Mouse (Mus musculus) lung, embryonic 14.5 days (tissue): ENCODE results near the gene Ypel4. TPM values are rescaled to one million over a fixed set of nuclear protein-coding genes. Genes with fewer than 3 reads are reported as not detected.

Experiments
- ATAC-seq: fragments of 200-750 bp; cut with Nextera tagmentation; 2 replicates; pipeline ENCODE4 v1.8.0; 2017; ENCODE audit warnings: mild to moderate bottlenecking, moderate TSS enrichment, moderate library complexity; ENCODE audit not compliant: insufficient read depth
- DNase-seq: peaks from one replicate; pipeline ENCODE4 v3.0.0-alpha.2; 2015
- H3K27ac ChIP-seq: fragments of 300-500 bp; sonication (generic); 2 replicates; pipeline ENCODE4 v1.5.1; 2014; ENCODE audit warnings: low read depth, mild to moderate bottlenecking, moderate library complexity
- H3K27me3 ChIP-seq: fragments of 300-500 bp; sonication (generic); 2 replicates; pipeline ENCODE4 v1.6.1; 2014; ENCODE audit warnings: low read length, control low read depth; ENCODE audit not compliant: insufficient read depth
- H3K36me3 ChIP-seq: fragments of 300-500 bp; sonication (generic); 2 replicates; pipeline ENCODE4 v1.6.1; 2014; ENCODE audit warnings: control low read depth; ENCODE audit not compliant: insufficient read depth
- H3K4me1 ChIP-seq: fragments of 300-500 bp; sonication (generic); 2 replicates; pipeline ENCODE4 v1.6.1; 2014; ENCODE audit warnings: antibody characterized with exemption, control low read depth; ENCODE audit not compliant: insufficient read depth
- H3K4me2 ChIP-seq: fragments of 300-500 bp; sonication (generic); 2 replicates; pipeline ENCODE4 v1.6.1; 2014; ENCODE audit warnings: mild to moderate bottlenecking
- H3K4me3 ChIP-seq: fragments of 300-500 bp; sonication (generic); 2 replicates; pipeline ENCODE4 v1.5.1; 2014; ENCODE audit warnings: low read depth, low read length
- H3K9ac ChIP-seq: fragments of 300-500 bp; sonication (generic); 2 replicates; pipeline ENCODE4 v1.6.1; 2014
- H3K9me3 ChIP-seq: fragments of 300-500 bp; sonication (generic); 2 replicates; pipeline ENCODE4 v1.6.1; 2016; ENCODE audit warnings: low read depth, low read length, control low read depth
- CTCF ChIP-seq: IDR thresholded peaks from 2 replicates; pipeline ENCODE4 v1.5.1; 2016; ENCODE audit warnings: antibody characterized with exemption, low read depth
- WGBS: fragments of 180-500 bp; shearing (Covaris S2); extraction: QIAGEN DNeasy Blood & Tissue Kit; methylation state at CpG from one replicate; pipeline ENCODE4 v1.1.7; 2014; 5-methylcytosine and 5-hydroxymethylcytosine counted together
- microRNA counts: library from miRNA; unstranded; fragments of <30 nt; microRNA quantifications from one replicate; lab custom pipeline; 2016
- microRNA-seq: library from miRNA; unstranded; fragments of <30 nt; microRNA quantifications from one replicate; pipeline ENCODE4, GENCODE M21; 2016; ENCODE audit warnings: borderline number of aligned reads
- polyA plus RNA-seq: library from polyadenylated mRNA; unstranded; fragments of >200 nt; fragmentation: Nextera tagmentation; extraction: Ambion mirVana; gene quantifications from 2 replicates; pipeline ENCODE4 v1.2.1, GENCODE M21; 2014

Gene Ypel4
- polyA plus RNA-seq, 1 experiment from 2014 or later: 7.4 TPM

GRCm38 (mm10) chr2:84775241-84775640, 41.4 kb downstream of the Ypel4 start, which contains the start of gene Serping1:
Gene Serping1, minus strand, starts transcription at chr2:84775444.
- H3K4me2 ChIP-seq: peak within 1 kb of the TSS; percentile 61
- no peak for TF ChIP-seq CTCF
- H3K9ac ChIP-seq: peak within 1 kb of the TSS; percentile 36
- no peaks in the 10 kb centered on the region for H3K9me3 ChIP-seq
- WGBS: 42% methylated on average over 9 of the region's 9 CpGs
- H3K27ac ChIP-seq: peak within 1 kb of the TSS; percentile 86
- peak within 1 kb of the TSS; percentile 32 for H3K4me3 ChIP-seq
- 0 out of 2 replicates have a peak, but pooled peaks cover 5% of the 10 kb centered on the region for H3K4me1 ChIP-seq
- ATAC-seq (peak; percentile 73), DNase-seq (peak; percentile 50)
- no peaks in the 10 kb centered on the region for H3K27me3 ChIP-seq
- H3K36me3 ChIP-seq: no peaks in the 10 kb centered on the region

- no peaks in the 10 kb centered on the region for H3K27me3 ChIP-seq
- TF ChIP-seq CTCF: no peak
- no peak overlapping the region for H3K4me3 ChIP-seq
- H3K27ac ChIP-seq: peak overlapping the region; percentile 86; the same call in 1 of the 2 replicates
- DNase-seq (peak; percentile 60), ATAC-seq (no peak)
- peak overlapping the region; percentile 61 for H3K4me2 ChIP-seq
- no peaks in the 10 kb centered on the region for H3K9me3 ChIP-seq
- H3K9ac ChIP-seq: no peak overlapping the region
- 59% methylated on average over 6 of the region's 6 CpGs for WGBS
- H3K4me1 ChIP-seq: 0 out of 2 replicates have a peak, but pooled peaks cover 5% of the 10 kb centered on the region
- H3K36me3 ChIP-seq: no peaks in the 10 kb centered on the region
Measured at GRCm38 (mm10) chr2:84775665-84776064, 41.8 kb downstream of the Ypel4 start.

GRCm38 (mm10) chr2:84777706-84778105, 43.8 kb downstream of the Ypel4 start:
- peak; percentile 67 for DNase-seq
- Histone ChIP-seq H3K9me3 (no peaks in the 10 kb centered on the region), H3K27ac (no peak overlapping the region), H3K9ac (no peak overlapping the region), H3K4me1 (0 out of 2 replicates have a peak, but pooled peaks cover 5% of the 10 kb centered on the region), H3K4me2 (no peak overlapping the region), H3K36me3 (no peaks in the 10 kb centered on the region), H3K4me3 (no peak overlapping the region), H3K27me3 (no peaks in the 10 kb centered on the region)
- no peak for TF ChIP-seq CTCF
- ATAC-seq: no peak
- 41% methylated on average over 3 of the region's 3 CpGs for WGBS

- H3K27ac ChIP-seq: no peak overlapping the region
- 50% methylated on average over 6 of the region's 6 CpGs for whole genome bisulfite sequencing
- H3K4me1 ChIP-seq: 0 out of 2 replicates have a peak, but pooled peaks cover 5% of the 10 kb centered on the region
- ATAC-seq: no peak
- no peaks in the 10 kb centered on the region for H3K36me3 ChIP-seq
- no peak overlapping the region for H3K4me3 ChIP-seq
- H3K4me2 ChIP-seq: no peak overlapping the region
- TF ChIP-seq CTCF: peak; percentile 37; the same call in 1 of the 2 replicates
- no peak overlapping the region for H3K9ac ChIP-seq
- no peaks in the 10 kb centered on the region for H3K27me3 ChIP-seq
- H3K9me3 ChIP-seq: no peaks in the 10 kb centered on the region
- peak; percentile 43 for DNase-seq
Measured at GRCm38 (mm10) chr2:84779210-84779609, 45.4 kb downstream of the Ypel4 start.

- 45% methylated on average over 1 of the region's 1 CpGs for WGBS
- no peak overlapping the region for H3K4me3 ChIP-seq
- no peak overlapping the region for H3K9ac ChIP-seq
- no peak for DNase-seq
- no peaks in the 10 kb centered on the region for H3K9me3 ChIP-seq
- ATAC-seq: no peak
- H3K27ac ChIP-seq: no peak overlapping the region
- H3K4me2 ChIP-seq: no peak overlapping the region
- H3K27me3 ChIP-seq: no peaks in the 10 kb centered on the region
- H3K36me3 ChIP-seq: no peaks in the 10 kb centered on the region
- no peak for TF ChIP-seq CTCF
- H3K4me1 ChIP-seq: no peaks in the 10 kb centered on the region
Measured at GRCm38 (mm10) chr2:84783315-84783714, 49.5 kb downstream of the Ypel4 start.

GRCm38 (mm10) chr2:84783840-84784566, 50.1 kb downstream of the Ypel4 start:
- H3K27me3 ChIP-seq: no peaks in the 10 kb centered on the region
- no peaks in the 10 kb centered on the region for H3K4me1 ChIP-seq
- TF ChIP-seq CTCF: no peak
- H3K9ac ChIP-seq: no peak overlapping the region
- WGBS: 44% methylated on average over 3 of the region's 3 CpGs
- H3K36me3 ChIP-seq: no peaks in the 10 kb centered on the region
- no peaks in the 10 kb centered on the region for H3K9me3 ChIP-seq
- DNase-seq (peak; percentile 66), ATAC-seq (peak; percentile 78)
- no peak overlapping the region for H3K4me3 ChIP-seq
- no peak overlapping the region for H3K4me2 ChIP-seq
- 0 out of 2 replicates have a peak overlapping the region, but pooled peaks have one; percentile 47 for H3K27ac ChIP-seq

MicroRNA genes within 50 kb of the gene (microRNA counts, 519-probe panel; counts per million panel counts)
- microRNA mmu-miR-130a (lab: Ali Mortazavi, UCI): 5,286 counts per million, percentile 97 among the panel's probes with 10 or more counts

Small RNA genes lying within 50 kb of the gene (microRNA-seq; reads per million reads assigned to microRNA genes)
- gene Mir130a: 37,365 reads per million, percentile 98 among the genes with 10 or more reads in this experiment

Other genes starting within 250 kb of the Ypel4 start
- gene Ctnnd1, start 83.3 kb upstream of the Ypel4 start, polyA plus RNA-seq: 59.9 and 63.3 TPM in 2 replicates
- gene Btbd18, start 75.0 kb upstream of the Ypel4 start, polyA plus RNA-seq: 0.22 and 0.39 TPM in 2 replicates
- gene Selenoh, start 63.3 kb upstream of the Ypel4 start, polyA plus RNA-seq: 419 and 427 TPM in 2 replicates
- gene Gm28635, start 56.0 kb upstream of the Ypel4 start, polyA plus RNA-seq: not detected in 2 replicates
- gene Med19, start 55.7 kb upstream of the Ypel4 start, polyA plus RNA-seq: 44.8 and 45.4 TPM in 2 replicates
- 110 and 117 TPM in 2 replicates for gene Tmx2, start 54.9 kb upstream of the Ypel4 start, polyA plus RNA-seq
- 30.8 and 31.0 TPM in 2 replicates for gene Zdhhc5, start 18.9 kb upstream of the Ypel4 start, polyA plus RNA-seq
- gene Clp1, start 6.7 kb upstream of the Ypel4 start, polyA plus RNA-seq: 25.6 and 28.1 TPM in 2 replicates
- 4.7 and 4.9 TPM in 2 replicates for gene Gm19426, start 9.6 kb downstream of the Ypel4 start, polyA plus RNA-seq
- 65.4 and 70.3 TPM in 2 replicates for gene Serping1, start 41.4 kb downstream of the Ypel4 start, polyA plus RNA-seq
- 39.1 and 40.0 TPM in 2 replicates for gene Ube2l6, start 64.8 kb downstream of the Ypel4 start, polyA plus RNA-seq
- gene Smtnl1, start 88.6 kb downstream of the Ypel4 start, polyA plus RNA-seq: 0.11 and 0.24 TPM in 2 replicates
- gene Timm10, start 92.9 kb downstream of the Ypel4 start, polyA plus RNA-seq: 55.4 and 58.7 TPM in 2 replicates
- 18.8 and 20.2 TPM in 2 replicates for gene Slc43a1, start 104.8 kb downstream of the Ypel4 start, polyA plus RNA-seq
- gene Rtn4rl2, start 152.7 kb downstream of the Ypel4 start, polyA plus RNA-seq: 1.1 and 1.2 TPM in 2 replicates
- 77.4 and 78.9 TPM in 2 replicates for gene Slc43a3, start 202.5 kb downstream of the Ypel4 start, polyA plus RNA-seq
- 0.23 TPM in 1 of 2 replicates, not detected in the other for gene Prg2, start 246.4 kb downstream of the Ypel4 start, polyA plus RNA-seq